Mouse (Mus musculus): Measurements from ENCODE around the gene Pigl. TPM values are rescaled to one million over a fixed set of nuclear protein-coding genes. Genes with fewer than 3 reads are reported as not detected.

Pigl gene
- 12.1 and 14.2 TPM in 2 replicates for polyA plus RNA-seq (2014; fragmentation: Nextera tagmentation; extraction: Ambion mirVana)

DNA sequence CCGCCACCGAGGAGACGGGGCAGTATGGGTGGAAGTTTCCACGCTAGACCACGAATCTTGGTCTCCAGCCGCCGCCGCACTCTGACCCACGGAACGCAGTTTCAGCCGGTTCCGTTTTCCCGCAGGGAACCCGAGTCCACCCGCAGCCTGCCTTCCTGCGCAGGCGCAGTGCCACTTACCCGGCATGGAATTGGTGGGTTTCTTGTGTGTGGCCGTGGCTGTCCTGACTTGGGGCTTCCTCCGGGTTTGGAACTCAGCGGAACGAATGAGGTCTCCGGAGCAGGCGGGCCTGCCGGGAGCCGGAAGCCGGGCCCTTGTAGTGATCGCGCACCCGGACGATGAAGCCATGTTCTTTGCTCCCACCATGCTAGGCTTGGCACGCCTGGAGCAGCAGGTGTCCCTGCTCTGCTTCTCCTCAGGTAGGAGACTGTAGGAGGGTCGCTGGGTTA is at the start of gene Pigl, which contains the start of gene Ncor1:
Gene Pigl, plus strand, starts transcription at position 185 of the 449 bp plus-strand sequence.
Gene Ncor1, minus strand, starts transcription at position 266 of the 449 bp plus-strand sequence.
- WGBS = under 1% methylated on average over 33 of the region's 33 CpGs
- Histone ChIP-seq H3K4me1 (ENCODE audit: control insufficient read depth, insufficient read depth, low read length) (no peaks in the 10 kb centered on the region), H3K9me3 (replicated peaks; ENCODE audit: control insufficient read depth, low read length) (no peaks in the 10 kb centered on the region), H3K27ac (replicated peaks; ENCODE audit: low read depth, low read length) (peak within 1 kb of the TSS; percentile 94), H3K36me3 (replicated peaks; ENCODE audit: control insufficient read depth, insufficient read depth, low read depth, low read length) (no peaks in the 10 kb centered on the region), H3K27me3 (ENCODE audit: control insufficient read depth, insufficient read depth, low read length) (no peaks in the 10 kb centered on the region), H3K4me2 (ENCODE audit: low read depth, low read length) (peak within 1 kb of the TSS; percentile 62), H3K9ac (replicated peaks; ENCODE audit: low read length) (peak within 1 kb of the TSS; percentile 98), H3K4me3 (ENCODE audit: low read depth, low read length) (peak within 1 kb of the TSS; percentile 94)
- peak; percentile 49 for ATAC-seq (replicated peaks; ENCODE audit: insufficient number of reproducible peaks, low FRiP score, low TSS enrichment, low read depth)
- peak; percentile 86 for DNase-seq (ENCODE audit: low spot score)

DNA sequence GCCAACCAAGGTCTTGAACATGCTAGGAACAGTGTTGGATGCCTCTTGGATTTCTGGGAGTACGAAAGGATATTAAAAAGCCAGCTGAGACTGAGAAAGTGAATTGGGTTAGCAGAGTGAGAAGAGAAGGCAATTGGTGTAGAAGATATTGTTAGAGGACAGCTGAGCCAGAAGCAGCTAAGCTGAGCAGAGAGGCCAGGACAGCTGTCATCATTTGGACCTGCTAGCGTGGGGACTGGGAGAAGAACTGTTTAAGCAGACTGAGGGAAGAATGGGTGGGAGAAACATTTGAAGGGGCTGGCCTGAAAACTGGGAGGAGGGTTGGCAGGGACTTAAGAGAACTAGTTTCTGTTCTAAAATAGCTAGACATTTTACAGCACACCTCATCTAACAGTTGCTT is 49.4 kb upstream of the Pigl start:
- H3K36me3 ChIP-seq (replicated peaks; ENCODE audit: control insufficient read depth, insufficient read depth, low read depth, low read length) = peaks cover 5% of the 10 kb centered on the region
- ATAC-seq (replicated peaks; ENCODE audit: insufficient number of reproducible peaks, low FRiP score, low TSS enrichment, low read depth) (no peak), DNase-seq (ENCODE audit: low spot score) (no peak)
- H3K27ac ChIP-seq (replicated peaks; ENCODE audit: low read depth, low read length) = no peak overlapping the region
- H3K27me3 ChIP-seq (ENCODE audit: control insufficient read depth, insufficient read depth, low read length) = no peaks in the 10 kb centered on the region
- H3K9me3 ChIP-seq (replicated peaks; ENCODE audit: control insufficient read depth, low read length) = no peaks in the 10 kb centered on the region
- no peak overlapping the region for H3K4me3 ChIP-seq (ENCODE audit: low read depth, low read length)
- H3K9ac ChIP-seq (replicated peaks; ENCODE audit: low read length) = no peak overlapping the region
- H3K4me1 ChIP-seq (ENCODE audit: control insufficient read depth, insufficient read depth, low read length) = no peaks in the 10 kb centered on the region
- no peak overlapping the region for H3K4me2 ChIP-seq (ENCODE audit: low read depth, low read length)
- 91% methylated on average over 2 of the region's 2 CpGs for WGBS

DNA sequence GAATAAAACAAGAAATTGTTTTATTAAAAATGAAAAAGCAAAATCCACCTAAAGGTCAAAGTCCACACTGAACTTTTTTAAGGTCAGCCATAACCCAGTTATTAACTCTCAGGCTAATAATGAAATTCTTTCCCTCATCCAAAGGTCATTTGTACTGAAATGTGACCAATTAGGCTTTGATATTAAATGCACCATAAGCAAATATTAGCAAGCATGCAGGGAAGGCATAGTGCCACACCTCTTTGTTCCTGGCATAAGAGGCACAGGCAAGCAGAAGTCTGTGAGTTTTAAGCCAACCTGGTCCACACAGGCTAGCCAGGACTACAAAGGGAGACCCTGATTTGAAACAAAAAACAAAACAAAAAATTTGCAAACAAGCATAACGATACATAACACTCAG is 48.6 kb upstream of the Pigl start:
- no peak for ATAC-seq (replicated peaks; ENCODE audit: insufficient number of reproducible peaks, low FRiP score, low TSS enrichment, low read depth)
- Histone ChIP-seq H3K4me1 (ENCODE audit: control insufficient read depth, insufficient read depth, low read length) (no peaks in the 10 kb centered on the region), H3K4me3 (ENCODE audit: low read depth, low read length) (no peak overlapping the region), H3K9me3 (replicated peaks; ENCODE audit: control insufficient read depth, low read length) (no peaks in the 10 kb centered on the region), H3K27me3 (ENCODE audit: control insufficient read depth, insufficient read depth, low read length) (no peaks in the 10 kb centered on the region), H3K27ac (replicated peaks; ENCODE audit: low read depth, low read length) (no peak overlapping the region), H3K9ac (replicated peaks; ENCODE audit: low read length) (no peak overlapping the region), H3K36me3 (replicated peaks; ENCODE audit: control insufficient read depth, insufficient read depth, low read depth, low read length) (peaks cover 6% of the 10 kb centered on the region), H3K4me2 (ENCODE audit: low read depth, low read length) (no peak overlapping the region)
- 98% methylated on average over 1 of the region's 1 CpGs for WGBS
- no peak for DNase-seq (ENCODE audit: low spot score)

DNA sequence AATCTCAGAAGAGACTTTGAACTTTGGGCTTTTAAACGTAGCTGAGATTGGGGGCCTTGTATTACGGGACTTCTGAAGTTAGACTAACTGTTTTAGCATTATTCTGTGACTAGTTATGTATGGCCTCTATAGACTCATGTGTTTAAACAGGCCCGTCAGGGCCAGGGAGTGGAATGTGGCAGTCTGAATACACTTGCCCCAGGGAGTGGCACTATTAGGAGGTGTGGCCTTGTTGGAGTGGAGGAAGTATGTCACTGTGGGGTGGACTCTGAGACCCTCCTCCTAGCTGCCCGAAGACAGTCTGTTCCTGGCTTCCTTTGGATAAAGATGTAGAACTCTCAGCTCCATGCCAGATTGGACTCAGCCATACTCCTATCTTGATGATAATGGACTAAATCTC is 43.2 kb upstream of the Pigl start:
- no peak overlapping the region for H3K4me2 ChIP-seq (ENCODE audit: low read depth, low read length)
- H3K9me3 ChIP-seq (replicated peaks; ENCODE audit: control insufficient read depth, low read length) = no peaks in the 10 kb centered on the region
- H3K4me1 ChIP-seq (ENCODE audit: control insufficient read depth, insufficient read depth, low read length) = no peaks in the 10 kb centered on the region
- H3K27ac ChIP-seq (replicated peaks; ENCODE audit: low read depth, low read length) = no peak overlapping the region
- DNase-seq (ENCODE audit: low spot score) (no peak), ATAC-seq (replicated peaks; ENCODE audit: insufficient number of reproducible peaks, low FRiP score, low TSS enrichment, low read depth) (no peak)
- H3K27me3 ChIP-seq (ENCODE audit: control insufficient read depth, insufficient read depth, low read length) = no peaks in the 10 kb centered on the region
- no peak overlapping the region for H3K9ac ChIP-seq (replicated peaks; ENCODE audit: low read length)
- H3K36me3 ChIP-seq (replicated peaks; ENCODE audit: control insufficient read depth, insufficient read depth, low read depth, low read length) = peaks cover 2% of the 10 kb centered on the region
- no peak overlapping the region for H3K4me3 ChIP-seq (ENCODE audit: low read depth, low read length)
- 92% methylated on average over 4 of the region's 4 CpGs for WGBS

DNA sequence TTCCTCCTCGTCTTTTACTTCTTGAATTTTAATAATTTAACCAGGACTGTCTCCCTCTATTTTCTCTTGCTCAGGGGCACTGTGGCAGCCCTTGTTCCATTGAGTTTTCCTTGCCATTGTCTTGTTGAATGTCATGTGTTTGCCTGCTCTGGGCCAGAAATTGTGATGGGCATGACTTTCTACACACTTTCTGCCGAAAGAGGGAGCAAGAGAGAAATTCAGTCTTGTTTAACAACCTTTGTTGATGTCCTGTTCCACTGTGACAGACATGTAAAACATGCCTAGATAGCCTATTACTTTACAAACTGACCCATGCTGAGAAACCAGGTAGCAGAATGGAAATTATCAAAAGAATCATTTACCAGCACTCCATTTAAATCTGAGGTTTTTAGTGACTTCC is 33.7 kb upstream of the Pigl start:
- Histone ChIP-seq H3K27ac (replicated peaks; ENCODE audit: low read depth, low read length) (no peak overlapping the region), H3K27me3 (ENCODE audit: control insufficient read depth, insufficient read depth, low read length) (no peaks in the 10 kb centered on the region), H3K9ac (replicated peaks; ENCODE audit: low read length) (no peak overlapping the region), H3K4me3 (ENCODE audit: low read depth, low read length) (no peak overlapping the region), H3K4me2 (ENCODE audit: low read depth, low read length) (no peak overlapping the region), H3K36me3 (replicated peaks; ENCODE audit: control insufficient read depth, insufficient read depth, low read depth, low read length) (peaks cover 5% of the 10 kb centered on the region; the same call in 1 of the 2 replicates), H3K9me3 (replicated peaks; ENCODE audit: control insufficient read depth, low read length) (no peaks in the 10 kb centered on the region), H3K4me1 (ENCODE audit: control insufficient read depth, insufficient read depth, low read length) (no peaks in the 10 kb centered on the region)
- DNase-seq (ENCODE audit: low spot score) = no peak
- WGBS = 85% methylated on average over 2 of the region's 2 CpGs
- ATAC-seq (replicated peaks; ENCODE audit: insufficient number of reproducible peaks, low FRiP score, low TSS enrichment, low read depth) = no peak

DNA sequence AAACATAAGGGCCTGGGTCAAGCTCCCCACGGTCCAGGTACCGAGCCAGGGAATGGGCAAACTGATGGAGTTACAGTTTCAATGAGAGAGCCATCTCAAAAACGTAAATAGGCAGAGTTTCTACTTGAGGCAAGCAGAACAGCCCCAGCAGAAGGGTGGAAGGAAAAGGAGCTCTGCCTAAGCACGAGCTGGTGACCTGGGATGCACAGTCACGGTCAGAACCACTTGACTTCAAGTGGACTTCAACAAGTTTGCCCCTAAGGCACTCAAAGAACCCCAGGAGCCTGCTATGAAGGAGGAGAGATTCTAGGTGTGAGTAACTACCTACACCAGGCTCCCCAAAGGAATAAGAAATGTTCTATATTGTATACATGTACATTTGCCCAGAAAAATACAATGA is 32.0 kb upstream of the Pigl start:
- H3K36me3 ChIP-seq (replicated peaks; ENCODE audit: control insufficient read depth, insufficient read depth, low read depth, low read length) = peaks cover 5% of the 10 kb centered on the region; the same call in 1 of the 2 replicates

DNA sequence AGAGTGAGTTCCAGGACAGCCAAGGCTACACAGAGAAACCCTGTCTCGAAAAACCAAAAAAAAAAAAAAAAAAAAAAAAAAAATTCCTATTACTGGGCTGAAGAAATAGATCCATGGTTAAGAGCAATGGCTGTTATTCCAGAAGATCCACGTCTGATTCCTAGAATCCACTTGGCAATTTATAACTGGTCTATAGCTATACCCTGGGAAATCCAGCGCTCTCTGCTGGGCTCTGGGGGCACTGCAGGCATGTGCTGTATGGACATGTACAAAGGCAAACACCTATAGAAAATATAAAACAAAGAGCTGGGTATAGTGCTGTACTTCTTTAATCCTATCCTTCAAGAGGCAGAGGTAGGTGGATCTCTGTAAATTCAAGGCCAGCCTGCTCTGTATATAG is 31.2 kb upstream of the Pigl start:
- H3K4me3 ChIP-seq (ENCODE audit: low read depth, low read length) = no peak overlapping the region
- ATAC-seq (replicated peaks; ENCODE audit: insufficient number of reproducible peaks, low FRiP score, low TSS enrichment, low read depth) (no peak), DNase-seq (ENCODE audit: low spot score) (peak; percentile 5)
- H3K36me3 ChIP-seq (replicated peaks; ENCODE audit: control insufficient read depth, insufficient read depth, low read depth, low read length) = peaks cover 5% of the 10 kb centered on the region; the same call in 1 of the 2 replicates
- WGBS = 80% methylated on average over 2 of the region's 3 CpGs
- H3K9me3 ChIP-seq (replicated peaks; ENCODE audit: control insufficient read depth, low read length) = no peaks in the 10 kb centered on the region
- H3K4me2 ChIP-seq (ENCODE audit: low read depth, low read length) = no peak overlapping the region
- no peak overlapping the region for H3K9ac ChIP-seq (replicated peaks; ENCODE audit: low read length)
- H3K4me1 ChIP-seq (ENCODE audit: control insufficient read depth, insufficient read depth, low read length) = no peaks in the 10 kb centered on the region
- H3K27me3 ChIP-seq (ENCODE audit: control insufficient read depth, insufficient read depth, low read length) = no peaks in the 10 kb centered on the region
- no peak overlapping the region for H3K27ac ChIP-seq (replicated peaks; ENCODE audit: low read depth, low read length)

More for the DNA sequence above, 32.0 kb upstream of the Pigl start:
- H3K4me2 ChIP-seq (ENCODE audit: low read depth, low read length) = no peak overlapping the region
- WGBS = 87% methylated on average over 5 of the region's 5 CpGs
- no peaks in the 10 kb centered on the region for H3K4me1 ChIP-seq (ENCODE audit: control insufficient read depth, insufficient read depth, low read length)
- H3K9me3 ChIP-seq (replicated peaks; ENCODE audit: control insufficient read depth, low read length) = no peaks in the 10 kb centered on the region
- H3K27ac ChIP-seq (replicated peaks; ENCODE audit: low read depth, low read length) = no peak overlapping the region
- H3K9ac ChIP-seq (replicated peaks; ENCODE audit: low read length) = no peak overlapping the region
- DNase-seq (ENCODE audit: low spot score) (no peak), ATAC-seq (replicated peaks; ENCODE audit: insufficient number of reproducible peaks, low FRiP score, low TSS enrichment, low read depth) (no peak)
- no peaks in the 10 kb centered on the region for H3K27me3 ChIP-seq (ENCODE audit: control insufficient read depth, insufficient read depth, low read length)
- H3K4me3 ChIP-seq (ENCODE audit: low read depth, low read length) = no peak overlapping the region

DNA sequence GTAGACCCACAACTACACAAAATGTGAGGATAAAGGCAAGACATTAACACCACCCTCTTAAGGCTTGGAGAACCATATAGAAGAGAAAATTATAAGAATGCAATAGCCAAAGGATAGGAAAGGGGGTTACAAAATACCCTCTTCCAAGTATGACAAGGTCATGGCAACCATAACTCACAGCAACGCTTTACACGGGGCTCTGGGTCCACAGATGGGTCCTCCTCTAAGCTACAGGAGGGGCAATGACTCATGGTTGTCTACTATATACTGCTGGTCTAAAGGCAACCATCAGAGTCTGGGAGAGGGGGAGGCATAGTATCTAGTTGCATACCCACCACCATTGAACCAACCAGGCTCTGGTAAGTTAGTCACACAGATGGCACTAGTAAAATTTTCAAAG is 26.0 kb upstream of the Pigl start:
- no peak for DNase-seq (ENCODE audit: low spot score)
- Histone ChIP-seq H3K4me1 (ENCODE audit: control insufficient read depth, insufficient read depth, low read length) (no peaks in the 10 kb centered on the region), H3K36me3 (replicated peaks; ENCODE audit: control insufficient read depth, insufficient read depth, low read depth, low read length) (peaks cover 5% of the 10 kb centered on the region; the same call in 1 of the 2 replicates), H3K9me3 (replicated peaks; ENCODE audit: control insufficient read depth, low read length) (no peaks in the 10 kb centered on the region), H3K27ac (replicated peaks; ENCODE audit: low read depth, low read length) (no peak overlapping the region), H3K27me3 (ENCODE audit: control insufficient read depth, insufficient read depth, low read length) (no peaks in the 10 kb centered on the region), H3K4me3 (ENCODE audit: low read depth, low read length) (no peak overlapping the region), H3K9ac (replicated peaks; ENCODE audit: low read length) (no peak overlapping the region), H3K4me2 (ENCODE audit: low read depth, low read length) (no peak overlapping the region)
- ATAC-seq (replicated peaks; ENCODE audit: insufficient number of reproducible peaks, low FRiP score, low TSS enrichment, low read depth) = no peak
- 94% methylated on average over 2 of the region's 2 CpGs for WGBS
